Mouse (Mus musculus) ovary, postnatal 10 days (tissue): ENCODE measurements around the gene Abcb8.

ENCODE experiments used
- DNase-seq: peaks from one replicate; pipeline ENCODE4 v3.0.0; 2022; ENCODE audit warnings: low spot score

The Abcb8 gene

GRCm38 (mm10) chr5:24393392-24393997 lies at the start of gene Abcb8:
TSS of gene Abcb8 (plus strand) at chr5:24393663.
- DNase-seq = peak; percentile 56

- no peak for DNase-seq
These were observed 49.5 kb upstream of the Abcb8 start for GRCm38 (mm10) chr5:24343977-24344436.

- DNase-seq = no peak
These were observed 48.9 kb upstream of the Abcb8 start for GRCm38 (mm10) chr5:24344477-24345051.

GRCm38 (mm10) chr5:24346313-24346712 lies 47.1 kb upstream of the Abcb8 start:
- DNase-seq = no peak

- no peak for DNase-seq
These were observed 46.1 kb upstream of the Abcb8 start for GRCm38 (mm10) chr5:24347186-24347875.

GRCm38 (mm10) chr5:24348128-24348527 lies 45.3 kb upstream of the Abcb8 start:
- peak; percentile 31 for DNase-seq

- no peak for DNase-seq
These were observed 44.9 kb upstream of the Abcb8 start for GRCm38 (mm10) chr5:24348546-24348945.

GRCm38 (mm10) chr5:24350073-24350472 lies 43.4 kb upstream of the Abcb8 start:
- DNase-seq = no peak

- no peak for DNase-seq
These were observed 42.8 kb upstream of the Abcb8 start for GRCm38 (mm10) chr5:24350531-24351250.

GRCm38 (mm10) chr5:24351278-24351677 lies 42.2 kb upstream of the Abcb8 start, which contains the start of gene Kcnh2:
TSS of gene Kcnh2 (minus strand) at chr5:24351604.
- DNase-seq = no peak

GRCm38 (mm10) chr5:24351701-24352171 lies 41.7 kb upstream of the Abcb8 start:
- DNase-seq = peak; percentile 61

- DNase-seq = peak; percentile 41
These were observed 41.1 kb upstream of the Abcb8 start for GRCm38 (mm10) chr5:24352251-24352859.

GRCm38 (mm10) chr5:24353327-24353726 lies 40.1 kb upstream of the Abcb8 start:
- no peak for DNase-seq

- no peak for DNase-seq
These were observed 36.7 kb upstream of the Abcb8 start for GRCm38 (mm10) chr5:24356764-24357163.

- no peak for DNase-seq
These were observed 36.0 kb upstream of the Abcb8 start for GRCm38 (mm10) chr5:24357461-24357860.

- DNase-seq = peak; percentile 61
These were observed 32.5 kb upstream of the Abcb8 start for GRCm38 (mm10) chr5:24360792-24361454.

GRCm38 (mm10) chr5:24363467-24363866 lies 30.0 kb upstream of the Abcb8 start:
- DNase-seq = no peak

- DNase-seq = no peak
These were observed 29.4 kb upstream of the Abcb8 start for GRCm38 (mm10) chr5:24364061-24364460.

GRCm38 (mm10) chr5:24364508-24364907 lies 29.0 kb upstream of the Abcb8 start, which contains the start of gene Nos3:
TSS of gene Nos3 (plus strand) at chr5:24364810.
- DNase-seq = no peak

GRCm38 (mm10) chr5:24364963-24365362 lies 28.5 kb upstream of the Abcb8 start:
- no peak for DNase-seq

GRCm38 (mm10) chr5:24365528-24365927 lies 27.9 kb upstream of the Abcb8 start:
- DNase-seq = no peak
